Mouse (Mus musculus) forelimb bud, embryonic 11.5 days (tissue): ENCODE results near the gene Gtf2ird1.
A peak's percentile ranks its signal among the peaks of the same experiment; 100 is the strongest.
"Not testable (repeated sequence)": the region's sequence is repeated elsewhere in the genome, so short reads cannot be mapped to it uniquely, and the experiment has no call there.

Experiments used
- DNase-seq: peaks from one replicate; pipeline ENCODE4 v3.0.0-alpha.2; 2012; ENCODE audit warnings: low read depth, low spot score

Gene Gtf2ird1

DNA sequence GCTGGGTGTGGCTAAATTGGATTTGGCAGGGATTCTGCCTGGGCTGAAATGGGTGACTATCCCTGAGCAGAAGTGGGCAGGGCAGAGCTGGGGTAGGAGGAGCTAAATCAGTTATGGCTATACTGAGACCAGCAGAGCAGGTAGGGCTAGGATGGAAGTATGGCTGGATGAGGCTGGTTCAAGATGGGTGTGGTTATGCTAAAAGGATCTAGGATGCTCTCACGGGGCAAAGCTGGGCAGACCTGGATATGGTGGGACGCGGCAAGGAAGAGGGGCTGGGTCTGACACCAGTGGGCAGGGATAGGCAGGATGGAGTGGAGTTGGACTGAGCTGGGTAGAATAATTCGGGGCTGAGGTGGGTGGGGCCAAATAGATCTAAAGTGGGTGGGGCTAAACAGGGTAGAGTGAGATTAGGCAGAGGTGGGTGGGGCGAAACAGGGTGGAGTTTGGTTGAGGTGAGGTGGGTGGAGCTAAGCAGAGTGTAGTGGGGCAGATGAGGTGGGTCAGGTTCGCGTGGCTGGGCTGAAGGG lies 46.1 kb downstream of the Gtf2ird1 start:
- DNase-seq, result no peak

DNA sequence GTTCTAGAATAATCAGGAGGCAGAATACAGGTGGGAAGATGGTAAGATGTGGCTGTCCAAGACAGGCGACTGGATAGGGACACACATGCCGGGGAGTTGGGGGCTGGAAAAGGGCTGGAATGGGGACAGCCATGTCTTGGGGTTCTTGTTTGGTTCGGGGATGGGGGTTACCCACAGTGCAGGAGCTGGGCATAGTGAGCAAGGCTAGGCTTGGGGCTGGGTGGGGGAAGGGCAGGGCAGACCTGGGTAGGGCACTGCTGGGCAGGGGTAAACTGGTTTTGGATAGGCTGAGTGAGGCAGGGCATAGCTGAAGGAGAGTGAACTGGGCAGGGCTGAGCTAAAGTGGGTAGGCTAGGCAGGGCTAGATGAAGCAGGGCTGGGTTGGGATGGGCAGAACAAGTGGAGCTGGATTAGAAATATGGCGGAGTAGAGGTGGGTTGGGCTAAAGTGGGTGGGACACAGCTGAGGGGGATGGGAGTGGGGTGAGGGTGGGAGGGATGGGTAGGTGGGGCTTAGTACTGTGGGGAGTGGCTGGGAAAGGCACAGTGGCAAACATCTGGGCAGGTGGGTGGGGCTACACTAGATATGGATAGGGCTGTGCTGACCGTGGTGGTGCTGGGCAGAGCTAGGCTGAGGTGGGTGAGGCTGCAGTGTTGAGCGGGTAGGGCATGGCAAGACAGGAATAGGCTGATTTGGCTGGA lies 46.8 kb downstream of the Gtf2ird1 start:
- DNase-seq, result no peak

DNA sequence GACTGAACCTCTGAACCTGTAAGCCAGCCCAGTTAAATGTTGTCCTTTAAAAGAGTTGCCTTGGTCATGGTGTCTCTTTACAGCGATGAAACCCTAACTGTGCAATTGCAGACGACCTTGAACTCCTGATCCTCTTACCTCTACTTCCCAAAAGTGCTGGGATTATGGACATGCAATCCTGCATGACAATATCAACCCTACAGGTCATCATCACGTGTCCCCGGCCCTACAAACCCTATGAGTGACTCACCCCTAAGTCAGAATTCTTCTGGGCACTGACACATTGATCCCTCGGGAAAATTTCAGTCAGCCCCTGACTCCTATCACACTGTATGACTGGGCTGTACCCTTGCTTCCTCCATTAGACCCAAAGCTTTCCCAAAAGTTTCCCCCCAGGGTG lies 48.4 kb downstream of the Gtf2ird1 start:
- DNase-seq, result no peak

DNA sequence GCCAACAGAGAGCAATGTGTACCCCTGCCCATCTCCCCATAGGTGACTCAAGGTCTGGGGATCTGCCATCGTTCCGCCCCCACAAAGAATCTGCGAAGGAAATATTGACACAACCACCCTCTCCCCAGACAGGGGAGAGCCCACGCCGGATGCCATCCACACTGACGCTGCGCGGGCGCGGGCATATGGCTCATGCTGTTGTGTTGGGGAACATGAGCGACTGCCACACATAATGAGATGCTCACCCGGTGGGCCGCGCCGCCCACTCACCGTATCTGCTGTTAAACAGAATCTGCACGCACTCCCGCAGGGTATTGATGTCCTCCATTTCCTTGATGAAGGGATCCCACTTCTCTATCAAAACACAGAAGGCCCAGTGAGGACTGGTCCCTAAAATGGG lies 54.7 kb downstream of the Gtf2ird1 start:
- DNase-seq, result no peak

DNA sequence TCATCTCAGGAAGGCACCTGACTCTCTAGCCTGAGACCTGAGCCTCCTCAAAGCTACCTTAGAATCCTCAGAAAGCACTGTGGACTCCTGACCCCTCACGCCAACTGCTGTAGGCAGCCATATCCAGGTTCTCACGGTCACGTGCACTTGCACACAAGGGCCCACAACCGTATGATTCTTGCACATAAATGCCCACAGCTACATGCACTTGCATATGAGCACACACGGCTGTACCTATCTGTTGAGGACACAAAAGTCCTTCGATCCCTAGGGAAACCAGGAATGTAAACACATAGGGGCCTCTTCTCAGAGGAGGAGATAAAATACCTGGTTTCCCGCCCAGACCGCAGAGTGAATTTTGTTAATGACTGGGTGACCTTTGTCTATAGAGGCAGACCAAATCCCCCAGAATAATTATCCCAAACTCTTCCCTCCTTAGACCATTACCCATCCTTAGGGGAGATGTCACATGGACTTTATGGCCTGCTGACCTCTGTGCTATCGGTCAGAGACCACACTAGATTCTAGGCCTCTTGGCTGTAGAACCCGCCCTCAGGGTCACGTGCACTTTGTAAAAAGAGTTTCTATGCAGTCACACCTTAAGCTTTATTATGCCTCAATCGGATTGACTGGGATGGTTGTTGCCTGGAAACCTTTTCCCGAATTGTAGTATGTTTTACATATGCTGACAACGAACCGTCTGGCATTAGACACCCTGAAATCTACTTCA lies 58.9 kb downstream of the Gtf2ird1 start:
- DNase-seq, result no peak

DNA sequence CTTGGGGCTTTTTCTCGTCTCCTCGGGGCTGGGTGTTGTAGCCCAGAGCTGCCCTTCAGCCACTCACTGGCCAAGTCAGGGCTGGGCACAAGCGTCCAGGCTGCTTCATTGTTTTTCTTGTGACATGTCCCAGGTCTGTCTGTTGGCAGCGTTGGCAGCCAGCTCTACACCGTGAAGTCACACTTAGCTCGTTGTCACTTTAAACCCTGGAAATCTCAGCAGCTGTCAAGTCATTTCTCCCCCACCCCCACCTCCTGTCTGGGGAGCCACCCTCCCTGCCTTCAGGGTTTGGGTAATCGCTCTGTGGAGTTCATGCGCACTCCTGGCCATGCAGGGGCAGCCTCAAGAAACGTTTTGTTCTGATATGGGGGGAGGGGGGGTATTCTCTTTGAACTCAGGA lies 60.0 kb downstream of the Gtf2ird1 start:
- DNase-seq, result no peak

DNA sequence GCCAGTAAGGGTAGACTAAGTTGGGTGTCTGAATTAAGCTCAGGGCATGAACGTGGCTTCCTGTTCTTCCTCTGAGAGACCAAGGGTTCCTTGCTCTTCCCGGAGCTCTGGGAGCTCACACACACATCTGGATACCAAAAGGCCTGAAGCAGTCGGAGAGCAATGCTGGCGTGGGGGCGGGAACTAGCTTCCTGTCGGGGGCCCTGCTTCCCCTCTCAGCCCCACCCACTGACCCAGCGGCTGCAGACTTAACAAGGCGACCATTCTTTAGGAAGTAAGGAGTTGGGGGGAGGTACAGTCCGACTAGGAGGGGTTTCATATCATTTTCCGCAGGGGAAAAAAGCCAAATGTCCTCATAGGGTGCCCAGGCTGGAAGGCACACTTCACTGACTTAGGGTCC lies 61.9 kb downstream of the Gtf2ird1 start:
- peak; percentile 89 for DNase-seq

DNA sequence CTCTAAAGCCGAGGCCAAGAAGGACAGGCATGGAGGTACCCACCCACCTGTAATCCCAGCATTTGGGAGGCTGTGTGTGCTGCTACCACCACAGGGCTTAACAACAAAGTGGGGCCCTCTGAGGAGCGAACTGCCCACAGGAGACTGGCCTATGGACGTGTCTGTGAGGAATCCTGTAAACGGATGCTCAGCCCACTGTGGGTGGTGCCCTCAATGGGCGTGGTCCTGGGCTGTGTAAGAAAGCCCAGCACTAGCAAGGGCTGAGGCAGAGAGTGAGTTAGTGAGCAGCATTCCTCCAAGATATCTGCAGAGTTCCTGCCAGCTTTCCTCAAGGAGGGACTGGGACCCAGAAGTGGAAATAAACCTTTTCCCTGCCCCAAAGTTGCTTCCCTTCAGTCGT lies 62.9 kb downstream of the Gtf2ird1 start:
- DNase-seq, result no peak

DNA sequence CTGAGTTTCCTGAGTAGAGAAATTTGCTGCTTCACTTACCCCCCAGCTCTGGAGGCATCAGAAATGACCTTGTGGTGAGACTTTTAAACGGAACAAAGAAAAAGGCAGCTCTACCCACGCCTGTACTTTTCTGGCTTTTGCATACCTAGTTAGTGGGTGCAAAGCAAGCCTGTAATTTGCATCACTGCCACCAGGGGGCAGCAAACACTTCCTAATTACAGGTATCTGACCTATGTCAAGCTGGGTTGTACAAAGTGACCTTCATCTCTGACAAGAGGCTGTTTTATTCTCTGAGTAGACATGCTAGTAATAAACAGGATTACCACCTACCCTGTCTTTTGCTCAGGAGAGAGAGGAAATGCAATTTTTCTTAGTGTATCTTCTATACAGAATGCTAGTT lies 71.4 kb downstream of the Gtf2ird1 start:
- peak; percentile 80 for DNase-seq

DNA sequence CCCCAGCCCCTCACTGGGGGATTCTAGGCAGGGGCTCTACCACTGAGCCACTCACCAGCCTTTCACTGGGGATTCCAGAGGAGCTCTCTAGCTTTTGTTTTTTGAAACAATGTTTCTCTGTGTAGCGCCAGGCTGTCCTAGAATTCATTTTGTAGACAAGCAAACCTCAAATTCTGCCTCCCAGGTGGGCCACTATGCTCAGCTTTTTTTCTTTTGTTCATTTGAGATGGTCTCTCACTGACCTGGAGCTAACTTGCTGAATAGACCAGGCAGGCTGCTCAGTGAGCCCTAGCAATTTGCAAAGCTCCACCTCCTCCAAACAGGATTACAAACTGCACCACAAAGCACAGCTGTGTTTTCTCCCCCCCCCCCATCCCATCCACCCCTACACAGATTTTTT lies 81.3 kb downstream of the Gtf2ird1 start:
- DNase-seq, result no peak

DNA sequence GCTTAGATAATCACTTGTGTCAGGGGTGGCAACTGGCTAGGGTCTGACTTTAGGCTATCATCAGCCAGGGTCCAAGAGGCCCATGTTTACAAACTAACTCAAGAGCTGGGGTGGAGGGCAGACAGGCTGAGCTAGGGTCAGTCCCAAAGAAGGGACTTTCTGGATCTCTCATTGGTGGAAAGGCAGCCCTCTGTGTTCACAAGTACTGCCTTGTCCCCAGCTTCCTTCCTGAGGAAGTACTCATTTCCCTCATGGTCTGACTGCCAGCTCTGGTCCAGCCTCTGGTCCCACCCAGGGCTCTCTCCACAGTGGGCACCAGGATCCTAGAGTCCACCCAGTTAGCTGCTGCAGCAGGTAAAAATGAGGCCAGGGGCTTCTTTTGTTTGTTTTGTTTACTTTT lies 82.0 kb downstream of the Gtf2ird1 start:
- DNase-seq, result no peak

DNA sequence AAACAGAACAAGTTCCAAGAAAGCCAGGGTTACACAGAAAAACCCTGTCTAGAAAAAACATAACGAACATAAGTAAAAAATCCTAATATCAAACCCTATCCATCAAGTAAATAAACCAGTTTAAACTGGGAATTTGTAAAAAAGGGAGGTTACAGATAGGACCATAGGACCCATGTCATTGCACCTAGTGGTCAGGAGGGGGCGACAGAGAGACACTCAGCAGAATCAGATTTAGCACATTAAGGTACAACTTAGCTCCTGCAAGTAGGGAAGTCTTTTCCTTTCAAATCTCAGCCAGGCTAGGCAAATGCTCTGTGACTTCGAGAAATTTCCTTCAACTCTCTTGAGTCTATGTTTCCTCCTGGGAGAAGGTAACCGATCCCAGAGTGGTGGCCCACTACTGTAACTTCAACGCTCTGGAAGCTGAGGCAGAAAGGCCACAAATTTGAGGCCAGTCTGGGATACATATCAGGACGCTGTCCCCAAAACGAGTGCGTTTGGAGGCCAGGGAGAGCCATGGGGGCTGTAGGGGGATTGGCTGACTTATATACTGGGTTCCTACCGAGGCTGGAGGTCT lies 82.5 kb downstream of the Gtf2ird1 start:
- peak; percentile 72 for DNase-seq

DNA sequence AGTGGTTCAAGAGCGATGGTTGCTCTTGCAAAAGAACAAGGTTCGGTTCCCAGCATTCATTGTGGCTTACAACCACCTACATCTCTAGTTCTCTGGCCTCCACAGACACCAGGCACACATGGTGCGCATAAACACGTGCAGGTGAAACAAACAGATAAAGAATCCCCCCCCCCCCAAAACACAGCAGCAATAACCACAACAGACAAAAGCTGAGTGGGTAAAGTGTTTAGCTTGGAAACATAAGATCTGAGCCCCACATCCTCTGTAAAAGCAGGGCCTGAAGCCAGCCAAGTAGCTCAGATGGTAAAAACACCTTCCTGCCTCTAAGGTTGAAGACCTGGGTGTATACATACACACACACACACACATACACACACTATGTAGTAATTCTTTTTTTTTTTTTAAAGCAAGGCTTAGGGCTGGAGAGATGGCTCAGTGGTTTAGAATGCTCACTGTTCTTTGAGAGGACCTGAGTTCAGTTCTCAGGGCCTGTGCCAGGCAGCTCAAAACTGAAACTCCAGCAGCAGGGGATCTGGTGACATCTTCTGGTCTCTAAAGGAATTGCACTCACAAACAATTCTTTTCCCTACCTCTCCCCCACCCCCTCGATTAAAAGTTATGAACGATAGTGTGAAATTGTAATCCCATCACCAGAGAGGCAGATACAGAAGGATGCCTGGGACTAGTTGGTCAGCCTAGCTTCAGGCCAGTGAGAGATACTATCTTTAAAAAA lies 83.4 kb downstream of the Gtf2ird1 start:
- DNase-seq, result no peak

DNA sequence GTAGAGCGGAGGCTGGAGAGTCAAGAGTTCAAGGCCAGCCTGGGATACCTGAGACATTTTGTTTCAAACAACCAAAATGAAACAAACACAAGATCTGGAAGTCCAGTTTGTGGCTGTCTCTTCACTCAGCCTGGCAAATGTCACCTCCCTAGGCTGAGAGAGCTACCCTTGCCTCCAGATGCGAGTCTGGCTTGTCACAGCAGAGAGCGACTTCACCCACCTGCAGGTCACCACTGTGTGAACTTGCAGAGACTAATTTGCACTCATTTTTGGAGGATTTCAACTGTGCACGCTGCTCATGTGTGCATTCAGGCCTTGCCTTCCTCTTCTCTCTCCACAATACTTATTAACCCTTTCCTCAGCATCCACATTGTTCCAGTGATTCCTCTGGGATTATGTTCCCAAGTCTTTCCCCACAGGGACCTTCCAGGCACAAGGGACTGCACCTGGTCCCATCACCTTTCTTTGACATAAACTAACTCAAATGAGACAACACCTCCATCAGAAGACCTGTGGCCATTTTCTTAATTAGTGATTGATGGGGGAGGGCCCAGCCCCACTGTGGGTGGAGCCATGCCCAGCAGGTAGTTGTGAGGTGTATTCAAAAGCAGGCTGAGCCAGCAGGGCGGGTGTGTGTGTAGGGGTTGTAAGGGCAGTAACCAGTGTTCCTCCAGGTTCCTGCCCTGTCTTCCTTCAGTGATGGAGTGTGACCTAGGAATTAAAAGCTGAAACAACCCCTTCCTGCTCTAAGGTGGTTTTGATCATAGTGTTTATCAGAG lies 84.8 kb downstream of the Gtf2ird1 start:
- no peak for DNase-seq

DNA sequence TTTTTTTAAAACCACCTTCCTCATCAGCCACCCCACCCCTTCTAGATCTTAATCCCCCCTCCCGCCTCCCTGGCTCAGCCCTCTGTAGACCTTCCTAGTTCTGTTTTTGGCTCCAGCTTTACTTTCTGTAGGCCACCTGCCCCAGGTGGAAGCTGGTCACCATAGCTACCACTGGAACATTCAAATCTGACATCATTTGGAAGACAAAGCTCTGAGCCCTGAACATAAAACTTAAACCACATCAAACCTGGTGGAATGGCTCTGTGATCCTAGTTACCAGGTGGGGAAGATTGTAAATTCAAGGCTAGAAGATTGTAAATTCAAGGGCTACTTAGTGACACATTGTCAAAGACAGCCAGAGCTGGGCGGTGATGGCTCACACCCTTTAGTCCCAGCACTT lies 85.7 kb downstream of the Gtf2ird1 start:
- DNase-seq, result no peak

DNA sequence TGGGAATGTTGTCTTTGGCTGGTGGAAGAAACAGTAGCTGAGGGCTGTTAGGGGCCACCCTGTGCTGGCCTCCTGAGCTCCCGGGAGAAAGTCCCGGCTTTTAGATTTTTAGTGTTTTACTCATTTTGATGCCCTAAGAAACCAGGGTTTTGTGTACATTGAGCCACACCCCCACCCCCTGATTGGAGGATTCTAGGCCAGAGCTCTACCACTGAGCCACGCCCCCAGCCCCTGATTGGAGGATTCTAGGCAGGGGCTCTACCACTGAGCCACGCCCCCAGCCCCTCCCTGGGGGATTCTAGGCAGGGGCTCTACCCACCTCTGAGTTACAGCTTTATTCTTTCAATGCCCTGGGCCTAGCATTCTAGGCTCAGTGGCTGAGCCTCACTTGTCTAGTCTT lies 97.4 kb downstream of the Gtf2ird1 start:
- DNase-seq, result no peak

DNA sequence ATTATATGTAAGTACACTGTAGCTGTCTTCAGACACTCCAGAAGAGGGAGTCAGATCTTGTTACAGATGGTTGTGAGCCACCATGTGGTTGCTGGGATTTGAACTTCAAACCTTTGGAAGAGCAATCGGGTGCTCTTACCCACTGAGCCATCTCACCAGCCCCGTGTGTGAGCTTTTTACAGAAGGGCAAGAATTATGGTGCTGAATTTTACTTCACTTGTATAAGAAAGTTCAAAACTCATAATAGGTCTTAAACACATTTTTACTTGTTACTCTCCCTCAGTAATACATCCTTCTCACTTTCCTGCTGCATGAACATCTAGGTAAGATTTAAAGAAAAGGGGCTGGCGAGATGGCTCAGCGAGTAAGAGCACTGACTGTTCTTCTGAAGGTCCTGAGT lies 101.1 kb downstream of the Gtf2ird1 start:
- DNase-seq, result not testable (repeated sequence)

DNA sequence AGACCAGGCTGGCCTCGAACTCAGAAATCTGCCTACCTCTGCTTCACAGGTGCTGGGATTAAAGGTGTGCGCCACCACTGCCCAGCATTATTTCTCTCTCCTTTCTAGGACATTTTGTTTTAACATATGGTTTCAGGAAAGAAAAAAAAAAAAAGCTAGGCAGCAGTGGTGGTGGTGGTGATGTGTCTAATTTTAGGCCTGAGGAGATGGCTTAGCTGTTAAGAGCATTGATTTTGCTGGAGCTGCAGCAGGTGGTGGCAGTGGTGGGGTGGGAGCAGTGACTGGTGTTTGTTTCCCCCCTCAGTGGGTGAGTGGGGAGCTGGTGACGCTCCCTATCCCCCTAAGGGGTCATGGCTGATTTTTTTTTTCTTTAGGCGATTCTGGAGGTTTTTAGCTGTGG lies 103.4 kb downstream of the Gtf2ird1 start:
- no peak for DNase-seq

DNA sequence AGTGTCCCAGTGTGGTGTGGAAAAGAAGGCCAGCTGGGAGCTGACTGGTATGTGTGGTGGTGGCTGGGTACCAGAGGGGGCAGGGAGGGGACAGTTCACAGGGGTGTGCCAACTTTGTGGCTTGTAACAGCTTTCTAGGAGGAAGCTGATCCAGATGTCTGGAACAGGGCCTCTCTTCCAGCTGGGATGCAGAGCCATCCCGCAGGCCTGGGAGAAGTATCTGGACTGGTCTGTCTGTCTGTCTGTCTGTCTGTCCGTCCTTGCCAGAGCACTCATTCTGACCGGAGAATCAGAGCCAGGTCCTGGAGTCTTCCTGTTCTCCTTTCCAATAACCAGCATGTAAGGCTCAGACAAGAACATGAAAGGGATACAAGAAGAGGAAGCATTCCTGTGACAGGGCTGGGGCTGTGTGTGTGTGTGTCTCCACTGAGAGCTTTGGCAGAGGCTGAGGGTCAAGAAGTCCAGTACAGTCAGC lies 104.0 kb downstream of the Gtf2ird1 start:
- no peak for DNase-seq

DNA sequence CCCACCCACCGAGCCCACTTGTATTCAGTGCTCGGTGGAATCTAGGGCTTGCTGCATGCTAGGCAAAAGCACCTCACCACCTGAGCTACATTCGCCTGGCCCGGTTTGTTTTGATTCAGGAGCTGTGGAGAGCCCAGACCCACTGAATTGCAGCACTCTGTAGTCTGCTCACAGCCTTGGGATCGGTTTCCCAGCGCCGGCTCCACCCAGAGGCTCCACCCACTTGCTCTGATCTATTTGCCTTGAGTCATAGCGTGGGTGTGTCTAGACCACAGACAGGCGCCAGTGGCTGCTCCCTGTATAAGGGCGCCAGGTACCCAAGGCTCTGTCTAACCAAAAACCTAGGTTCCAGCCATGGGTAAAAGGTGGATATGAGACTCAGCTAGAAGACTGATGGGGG lies 105.9 kb downstream of the Gtf2ird1 start:
- DNase-seq, result peak; percentile 54

DNA sequence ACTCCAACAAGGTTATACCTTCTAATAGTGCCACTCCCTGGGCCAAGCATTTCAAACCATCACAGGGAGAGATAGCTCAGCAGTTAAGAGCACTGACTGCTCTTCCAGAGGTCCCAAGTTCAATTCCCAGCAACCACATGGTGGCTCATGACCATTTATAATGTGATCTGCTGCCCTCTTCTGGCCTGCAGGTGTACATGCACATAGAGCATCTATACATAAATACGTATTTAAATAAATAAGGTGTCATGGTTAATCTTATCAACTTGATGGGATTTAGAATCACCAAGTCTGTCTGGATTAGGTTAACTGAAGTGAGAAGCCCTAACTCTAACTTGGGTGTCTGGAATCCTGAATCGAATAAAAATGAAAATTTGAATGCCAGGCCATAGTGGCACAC lies 109.5 kb downstream of the Gtf2ird1 start:
- no peak for DNase-seq
